Mouse (Mus musculus): ENCODE data around the gene Nt5m.

DNA sequence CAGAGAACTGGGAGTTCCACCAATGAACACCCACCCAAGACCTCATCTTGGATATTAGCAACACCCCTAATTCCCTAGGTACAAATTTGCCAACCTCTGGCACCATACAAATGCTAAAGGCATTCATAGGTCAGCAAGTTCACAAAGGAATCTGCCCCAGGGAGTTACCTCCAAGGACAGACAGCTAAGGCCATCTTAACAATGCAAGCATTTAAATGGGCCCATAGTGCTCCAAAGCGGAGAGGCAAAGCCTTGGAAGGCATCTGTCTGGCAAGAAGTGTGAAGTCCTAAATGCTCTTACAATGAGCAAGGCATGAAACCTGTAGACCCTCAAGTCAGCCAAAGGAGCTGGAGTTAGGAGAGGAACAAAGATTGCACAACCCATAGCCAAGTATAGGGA is 24.9 kb upstream of the Nt5m start:
- TF ChIP-seq CTCF (IDR thresholded peaks at IDR 0.05) = no peak
- TF ChIP-seq EP300 (IDR thresholded peaks at IDR 0.05) = no peak

Data from lung, postnatal 0 days (tissue).